Mouse (Mus musculus): ENCODE measurements around the gene Hand1. TPM values are rescaled to one million over a fixed set of nuclear protein-coding genes. Genes with fewer than 3 reads are reported as not detected.

Gene Hand1
- 0.42 and 0.48 TPM in 2 replicates for polyA plus RNA-seq (2015; fragmentation: Nextera tagmentation; extraction: Ambion mirVana)

GRCm38 (mm10) chr11:57832552-57833201, at the start of gene Hand1:
TSS of gene Hand1 (minus strand) at chr11:57832818.

DNA sequence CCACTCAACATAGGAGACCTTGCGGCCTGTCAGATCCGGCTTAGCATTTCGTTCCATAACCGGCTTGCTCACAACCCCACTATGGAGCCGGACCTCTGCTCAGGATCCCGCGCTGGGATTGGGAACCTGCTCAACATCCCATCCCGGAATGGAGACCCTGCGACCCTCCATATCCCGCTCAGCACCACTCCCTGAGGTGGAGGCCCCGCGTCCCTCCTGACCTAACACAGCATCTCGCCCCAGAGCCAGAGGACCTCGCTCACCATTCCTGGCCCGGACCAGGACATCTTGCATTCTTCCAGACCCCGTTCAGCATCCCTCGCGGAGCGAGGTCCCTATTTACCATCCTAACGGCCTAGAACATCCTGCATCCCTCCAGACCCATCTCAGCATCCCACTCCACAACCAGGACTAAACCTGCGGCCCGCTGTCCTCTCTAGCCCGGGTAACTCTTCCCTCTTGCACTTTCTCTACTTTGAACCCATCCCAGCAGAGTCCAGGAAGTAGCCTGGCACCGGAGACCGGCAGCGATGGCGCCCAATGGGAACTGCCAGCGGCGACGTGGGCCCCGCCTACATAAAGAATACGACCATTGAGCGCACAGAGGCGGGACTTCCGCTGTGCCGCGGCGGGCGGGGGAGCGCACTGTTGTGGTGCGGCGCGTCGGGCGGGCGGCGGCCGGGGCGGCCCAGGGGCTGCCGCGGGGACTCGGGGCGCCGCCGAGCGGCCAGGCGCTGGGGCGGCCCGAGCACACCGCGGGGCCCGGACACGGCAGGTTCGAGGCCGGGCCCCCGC, 31.4 kb downstream of the Hand1 start, which contains the start of gene Sap30l:
Sap30l (plus strand) TSS at position 667 of the 795 bp plus-strand sequence.

Other genes with a start within 250 kb of the Hand1 start
- gene Galnt10, start 187.4 kb downstream of the Hand1 start, polyA plus RNA-seq (2015; fragmentation: Nextera tagmentation; extraction: Ambion mirVana), result 13.5 and 14.0 TPM in 2 replicates
- 9.3 and 10.2 TPM in 2 replicates for gene Sap30l, start 31.2 kb downstream of the Hand1 start, polyA plus RNA-seq (2015; fragmentation: Nextera tagmentation; extraction: Ambion mirVana)
- gene Larp1, start 176.2 kb upstream of the Hand1 start, polyA plus RNA-seq (2015; fragmentation: Nextera tagmentation; extraction: Ambion mirVana), result 11.3 and 12.2 TPM in 2 replicates